Mouse (Mus musculus) lung, embryonic 16.5 days (tissue): ENCODE results near the gene Nfam1. TPM values are rescaled to one million over a fixed set of nuclear protein-coding genes. Genes with fewer than 3 reads are reported as not detected.

Experiments
- ATAC-seq: fragments of 200-750 bp; cut with Nextera tagmentation; 2 replicates; pipeline ENCODE4 v1.8.0; 2017; ENCODE audit warnings: low read depth, mild to moderate bottlenecking, moderate library complexity
- H3K27ac ChIP-seq: fragments of 300-500 bp; sonication (generic); 2 replicates; pipeline ENCODE4 v1.5.1; 2014; ENCODE audit warnings: mild to moderate bottlenecking, control low read depth, low read length
- H3K27me3 ChIP-seq: fragments of 300-500 bp; sonication (generic); 2 replicates; pipeline ENCODE4 v1.6.1; 2014; ENCODE audit warnings: low read depth, low read length, mixed read lengths; ENCODE audit not compliant: control insufficient read depth, insufficient read depth
- H3K36me3 ChIP-seq: fragments of 300-500 bp; sonication (generic); 2 replicates; pipeline ENCODE4 v1.6.1; 2014; ENCODE audit warnings: low read length; ENCODE audit not compliant: control insufficient read depth, insufficient read depth
- H3K4me1 ChIP-seq: fragments of 300-500 bp; sonication (generic); replicated peaks from 2 replicates; pipeline ENCODE4 v1.6.1; 2014; ENCODE audit warnings: low read length, mixed read lengths; ENCODE audit not compliant: control insufficient read depth, insufficient read depth
- H3K4me2 ChIP-seq: fragments of 300-500 bp; sonication (generic); 2 replicates; pipeline ENCODE4 v1.6.1; 2014; ENCODE audit warnings: low read depth, low read length, control low read depth
- H3K4me3 ChIP-seq: fragments of 300-500 bp; sonication (generic); 2 replicates; pipeline ENCODE4 v1.5.1; 2014; ENCODE audit warnings: mild to moderate bottlenecking, low read length, control low read depth
- H3K9ac ChIP-seq: fragments of 300-500 bp; sonication (generic); 2 replicates; pipeline ENCODE4 v1.6.1; 2014; ENCODE audit warnings: low read length, control low read depth
- H3K9me3 ChIP-seq: fragments of 300-500 bp; sonication (generic); 2 replicates; pipeline ENCODE4 v1.6.1; 2016; ENCODE audit warnings: low read length; ENCODE audit not compliant: control insufficient read depth
- WGBS: fragments of 180-500 bp; shearing (Covaris S2); extraction: QIAGEN DNeasy Blood & Tissue Kit; methylation state at CpG from one replicate; pipeline ENCODE4 v1.1.7; 2014; 5-methylcytosine and 5-hydroxymethylcytosine counted together
- polyA plus RNA-seq: library from polyadenylated mRNA; unstranded; fragments of >200 nt; fragmentation: Nextera tagmentation; extraction: Ambion mirVana; gene quantifications from 2 replicates; pipeline ENCODE4 v1.2.1, GENCODE M21; 2015

The Nfam1 gene
- polyA plus RNA-seq, 1 experiment from 2014 or later: 4.3 TPM

GRCm38 (mm10) chr15:82960786-82961561 is 72.1 kb downstream of the Nfam1 start:
- H3K27ac ChIP-seq: no peak overlapping the region
- H3K36me3 ChIP-seq: no peaks in the 10 kb centered on the region
- no peak for ATAC-seq
- WGBS: 8% methylated on average over 26 of the region's 26 CpGs
- H3K4me2 ChIP-seq: peak overlapping the region; percentile 41
- H3K4me1 ChIP-seq: peaks cover 40% of the 10 kb centered on the region
- peak overlapping the region; percentile 27; the same call in 1 of the 2 replicates for H3K9ac ChIP-seq
- H3K4me3 ChIP-seq: no peak overlapping the region
- H3K27me3 ChIP-seq: peaks cover 21% of the 10 kb centered on the region
- H3K9me3 ChIP-seq: no peaks in the 10 kb centered on the region

DNA sequence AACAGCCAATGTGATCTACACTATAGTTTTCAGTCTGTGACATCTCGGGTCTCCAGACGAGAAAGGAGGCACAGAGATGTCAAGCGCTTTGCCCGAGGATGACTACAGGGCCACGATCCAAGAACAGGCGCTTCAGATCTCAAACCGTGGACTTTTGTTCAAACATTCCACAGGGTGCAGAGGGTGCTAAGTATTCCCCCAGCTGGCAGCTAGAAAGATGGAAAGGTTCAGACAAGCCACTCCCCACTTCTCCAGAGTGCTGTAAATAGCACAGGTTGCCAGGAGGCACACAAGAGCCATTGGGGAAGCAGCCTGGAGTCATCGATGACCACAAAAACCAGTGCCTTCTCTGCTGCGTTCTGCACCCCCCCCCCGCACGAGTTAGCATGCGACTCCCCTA is 74.0 kb downstream of the Nfam1 start:
- Histone ChIP-seq H3K27ac (no peak overlapping the region), H3K36me3 (no peaks in the 10 kb centered on the region), H3K9me3 (no peaks in the 10 kb centered on the region), H3K9ac (0 out of 2 replicates have a peak overlapping the region, but pooled peaks have one; percentile 22), H3K4me3 (no peak overlapping the region), H3K4me2 (no peak overlapping the region), H3K4me1 (peaks cover 40% of the 10 kb centered on the region), H3K27me3 (peaks cover 18% of the 10 kb centered on the region)
- no peak; the same call in 1 of the 2 replicates for ATAC-seq
- 37% methylated on average over 12 of the region's 12 CpGs for WGBS

DNA sequence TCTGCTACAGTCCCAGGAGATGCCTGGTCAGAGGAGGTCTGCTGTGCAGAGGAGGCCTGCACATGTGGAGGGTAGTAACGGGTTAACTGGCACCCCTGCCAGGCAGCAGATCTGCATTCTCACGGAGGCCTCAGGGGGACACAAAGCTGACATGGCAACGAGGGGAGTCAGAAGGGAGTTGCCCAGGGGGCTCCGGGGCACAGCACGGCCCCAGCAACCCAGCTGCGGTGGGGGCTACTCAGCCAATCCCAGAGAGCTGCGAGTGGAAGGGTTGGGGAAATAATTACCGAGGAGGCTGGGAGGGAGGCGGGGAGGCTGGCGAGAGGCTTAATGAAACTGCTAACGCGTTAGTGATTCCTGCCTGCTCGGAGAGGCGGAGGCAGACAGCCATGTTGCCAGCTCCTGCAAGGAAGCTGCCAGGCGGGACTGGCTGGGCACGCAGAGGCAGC is 74.8 kb downstream of the Nfam1 start:
- H3K27me3 ChIP-seq: peaks cover 18% of the 10 kb centered on the region
- H3K36me3 ChIP-seq: no peaks in the 10 kb centered on the region
- H3K4me1 ChIP-seq: peaks cover 40% of the 10 kb centered on the region
- no peak overlapping the region for H3K27ac ChIP-seq
- H3K9me3 ChIP-seq: no peaks in the 10 kb centered on the region
- no peak for ATAC-seq
- peak overlapping the region; percentile 15; the same call in 1 of the 2 replicates for H3K4me2 ChIP-seq
- H3K9ac ChIP-seq: no peak overlapping the region
- 0 out of 2 replicates have a peak overlapping the region, but pooled peaks have one; percentile 2 for H3K4me3 ChIP-seq
- 19% methylated on average over 16 of the region's 16 CpGs for WGBS

DNA sequence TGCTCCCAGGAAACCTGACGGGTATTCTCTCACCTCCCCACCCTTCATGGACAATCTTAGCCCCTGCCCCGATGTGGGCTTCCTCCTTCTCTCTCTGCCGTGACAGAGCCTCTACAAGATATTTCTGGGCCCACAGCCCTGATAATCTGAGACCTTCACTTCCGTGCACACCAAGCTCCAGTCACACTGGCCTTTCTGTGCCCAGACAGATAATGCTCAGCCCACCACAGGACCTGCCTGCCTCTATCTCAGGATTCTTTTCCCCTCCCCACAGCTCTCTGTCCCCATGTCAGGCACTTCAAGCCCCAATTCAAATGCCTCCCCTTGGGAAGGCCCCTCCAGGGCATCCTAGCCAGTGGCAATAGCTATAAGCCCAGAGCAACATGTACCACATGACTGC is 76.4 kb downstream of the Nfam1 start:
- Histone ChIP-seq H3K9ac (no peak overlapping the region), H3K36me3 (no peaks in the 10 kb centered on the region), H3K4me1 (peaks cover 31% of the 10 kb centered on the region), H3K4me3 (no peak overlapping the region), H3K27ac (no peak overlapping the region), H3K27me3 (peaks cover 21% of the 10 kb centered on the region), H3K4me2 (no peak overlapping the region), H3K9me3 (no peaks in the 10 kb centered on the region)
- 59% methylated on average over 4 of the region's 4 CpGs for WGBS
- no peak for ATAC-seq

DNA sequence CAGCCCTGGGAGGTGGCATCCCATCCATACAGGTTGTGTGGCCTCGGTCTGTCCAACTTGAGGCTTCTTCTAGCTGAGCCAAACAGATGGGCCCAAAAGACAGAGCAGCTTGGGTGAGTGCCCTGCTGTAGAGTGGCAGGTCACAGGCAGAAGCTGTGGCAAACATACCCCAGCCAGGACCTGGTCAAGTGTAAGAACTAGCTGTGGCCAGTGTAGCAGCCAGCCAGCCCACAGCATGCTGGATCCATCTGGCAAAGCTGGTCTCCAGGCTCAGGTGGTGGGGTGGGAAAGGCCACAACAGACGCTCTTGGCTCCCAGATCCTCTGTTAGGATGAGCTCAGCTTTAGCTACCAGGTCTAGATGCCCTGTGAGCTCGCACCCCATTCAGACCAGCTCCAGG is 76.8 kb downstream of the Nfam1 start:
- Histone ChIP-seq H3K9ac (no peak overlapping the region), H3K4me3 (no peak overlapping the region), H3K36me3 (no peaks in the 10 kb centered on the region), H3K27ac (no peak overlapping the region), H3K4me1 (peaks cover 29% of the 10 kb centered on the region), H3K4me2 (no peak overlapping the region), H3K9me3 (no peaks in the 10 kb centered on the region), H3K27me3 (peaks cover 22% of the 10 kb centered on the region)
- no peak for ATAC-seq
- 93% methylated on average over 3 of the region's 3 CpGs for WGBS

DNA sequence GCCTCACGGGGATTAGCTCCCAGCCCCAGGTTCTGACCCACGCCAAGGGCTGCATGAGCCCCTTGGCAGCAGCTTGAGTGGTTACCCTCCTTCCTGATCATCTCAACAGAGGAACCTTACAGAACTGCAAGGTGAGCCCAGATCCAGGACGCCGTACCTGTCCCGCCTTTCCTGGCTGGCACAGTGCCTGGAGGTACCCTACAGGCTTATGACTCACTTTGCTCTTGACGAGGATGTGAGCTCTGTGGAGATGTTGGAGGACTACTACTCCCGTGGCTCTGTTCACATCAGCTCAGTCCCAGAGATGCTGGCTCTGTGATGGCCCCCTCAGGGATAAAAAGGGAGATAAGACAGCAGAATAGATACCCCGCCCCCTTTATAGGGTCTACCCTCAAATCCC is 77.8 kb downstream of the Nfam1 start:
- no peaks in the 10 kb centered on the region for H3K9me3 ChIP-seq
- H3K27me3 ChIP-seq: peaks cover 18% of the 10 kb centered on the region
- H3K4me2 ChIP-seq: no peak overlapping the region
- H3K36me3 ChIP-seq: no peaks in the 10 kb centered on the region
- H3K4me1 ChIP-seq: peaks cover 21% of the 10 kb centered on the region
- no peak for ATAC-seq
- H3K27ac ChIP-seq: no peak overlapping the region
- 58% methylated on average over 8 of the region's 8 CpGs for WGBS
- H3K4me3 ChIP-seq: no peak overlapping the region
- H3K9ac ChIP-seq: no peak overlapping the region

- peaks cover 7% of the 10 kb centered on the region for H3K27me3 ChIP-seq
- no peak overlapping the region for H3K9ac ChIP-seq
- H3K9me3 ChIP-seq: no peaks in the 10 kb centered on the region
- 61% methylated on average over 5 of the region's 5 CpGs for WGBS
- no peak overlapping the region for H3K4me2 ChIP-seq
- no peak overlapping the region for H3K27ac ChIP-seq
- no peaks in the 10 kb centered on the region for H3K36me3 ChIP-seq
- no peak for ATAC-seq
- peaks cover 10% of the 10 kb centered on the region for H3K4me1 ChIP-seq
- no peak overlapping the region for H3K4me3 ChIP-seq
Observed at GRCm38 (mm10) chr15:82954034-82954433, 79.1 kb downstream of the Nfam1 start.

GRCm38 (mm10) chr15:82953096-82953495 is 80.0 kb downstream of the Nfam1 start:
- Histone ChIP-seq H3K4me3 (no peak overlapping the region), H3K27me3 (peaks cover 7% of the 10 kb centered on the region), H3K4me2 (no peak overlapping the region), H3K9ac (no peak overlapping the region), H3K9me3 (no peaks in the 10 kb centered on the region), H3K27ac (no peak overlapping the region), H3K4me1 (peaks cover 2% of the 10 kb centered on the region; the same call in 1 of the 2 replicates), H3K36me3 (no peaks in the 10 kb centered on the region)
- ATAC-seq: no peak
- 50% methylated on average over 4 of the region's 4 CpGs for WGBS

DNA sequence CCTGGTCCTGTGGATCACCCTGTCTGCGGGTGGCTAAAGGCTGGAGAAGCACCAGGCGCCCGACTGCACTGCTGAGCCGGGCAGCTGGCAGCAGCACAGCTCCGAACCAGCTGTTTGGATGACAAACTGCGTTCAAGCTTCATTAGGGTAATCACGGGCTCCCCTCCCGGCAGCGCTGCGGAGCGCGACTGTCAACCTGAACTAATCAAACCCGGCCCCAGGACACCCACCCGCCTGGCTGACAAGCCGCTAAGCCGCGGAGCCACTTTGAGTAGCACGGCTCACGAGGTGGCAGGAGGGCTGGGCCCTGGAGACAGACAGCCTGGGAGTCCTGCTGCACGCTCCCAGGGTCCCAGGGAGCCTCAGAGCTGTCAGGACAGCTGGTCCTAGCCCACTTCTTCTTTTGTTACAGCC is 80.8 kb downstream of the Nfam1 start:
- H3K9me3 ChIP-seq: no peaks in the 10 kb centered on the region
- WGBS: 11% methylated on average over 20 of the region's 20 CpGs
- H3K36me3 ChIP-seq: no peaks in the 10 kb centered on the region
- peaks cover 7% of the 10 kb centered on the region for H3K27me3 ChIP-seq
- H3K4me1 ChIP-seq: peaks cover 2% of the 10 kb centered on the region; the same call in 1 of the 2 replicates
- no peak overlapping the region for H3K9ac ChIP-seq
- no peak overlapping the region for H3K4me3 ChIP-seq
- no peak overlapping the region for H3K4me2 ChIP-seq
- no peak overlapping the region for H3K27ac ChIP-seq
- ATAC-seq: 0 out of 2 replicates have a peak, but pooled peaks have one; percentile 17
